Mouse (Mus musculus) C2C12 (cell line): ENCODE measurements at regions not wholly inside any gene's neighbourhood (a gene's known extent, or its start where the extent isn't known, plus 50 kb on each side); places are given as distances from the start of the nearest gene placed in this dataset.

Source experiments
- H3K27me3 ChIP-seq: one replicate; pipeline ENCODE4 v1.6.1; 2011; ENCODE audit not compliant: control insufficient read depth, insufficient read depth, insufficient read length
- H3K36me3 ChIP-seq: one replicate; pipeline ENCODE4 v1.6.1; 2011; ENCODE audit not compliant: control insufficient read depth, insufficient read depth
- H3K4me3 ChIP-seq: one replicate; pipeline ENCODE4 v1.5.1; 2011; ENCODE audit warnings: mild to moderate bottlenecking, control low read depth; ENCODE audit not compliant: poor library complexity, insufficient read depth, severe bottlenecking
- H3K79me2 ChIP-seq: one replicate; pipeline ENCODE4 v1.6.1; 2011; ENCODE audit not compliant: control insufficient read depth, insufficient read depth
- H3K79me3 ChIP-seq: one replicate; pipeline ENCODE4 v1.6.1; 2011; ENCODE audit warnings: low read depth, control low read depth
- H3ac ChIP-seq: one replicate; pipeline ENCODE3; 2011; ENCODE audit warnings: low read depth; ENCODE audit not compliant: control insufficient read depth, insufficient read length
- CEBPB ChIP-seq: IDR thresholded peaks from one replicate; pipeline ENCODE4 v1.6.1; 2011; ENCODE audit warnings: low read depth, mild to moderate bottlenecking, control low read depth, moderate library complexity
- CTCF ChIP-seq: IDR thresholded peaks from one replicate; pipeline ENCODE4 v1.5.1; 2011; ENCODE audit not compliant: control insufficient read depth, insufficient read depth, insufficient read length
- FOSL1 ChIP-seq: IDR thresholded peaks from one replicate; pipeline ENCODE4 v1.8.0; 2011; ENCODE audit warnings: mild to moderate bottlenecking, low read length; ENCODE audit not compliant: poor library complexity, insufficient read depth, severe bottlenecking
- MAX ChIP-seq: IDR thresholded peaks from one replicate; pipeline ENCODE4 v1.6.1; 2011; ENCODE audit warnings: mild to moderate bottlenecking, control low read depth
- MYOD1 ChIP-seq: IDR thresholded peaks from one replicate; pipeline ENCODE4 v1.6.1; 2011; ENCODE audit warnings: low read depth; ENCODE audit not compliant: control insufficient read depth, insufficient read length
- MYOG ChIP-seq: IDR thresholded peaks from one replicate; pipeline ENCODE4 v1.6.1; 2011; ENCODE audit not compliant: control insufficient read depth, insufficient read length; ENCODE audit errors: extremely low read depth
- USF1 ChIP-seq: IDR thresholded peaks from one replicate; pipeline ENCODE4 v1.6.1; 2011; ENCODE audit warnings: low read depth, mild to moderate bottlenecking, control low read depth, moderate library complexity

DNA sequence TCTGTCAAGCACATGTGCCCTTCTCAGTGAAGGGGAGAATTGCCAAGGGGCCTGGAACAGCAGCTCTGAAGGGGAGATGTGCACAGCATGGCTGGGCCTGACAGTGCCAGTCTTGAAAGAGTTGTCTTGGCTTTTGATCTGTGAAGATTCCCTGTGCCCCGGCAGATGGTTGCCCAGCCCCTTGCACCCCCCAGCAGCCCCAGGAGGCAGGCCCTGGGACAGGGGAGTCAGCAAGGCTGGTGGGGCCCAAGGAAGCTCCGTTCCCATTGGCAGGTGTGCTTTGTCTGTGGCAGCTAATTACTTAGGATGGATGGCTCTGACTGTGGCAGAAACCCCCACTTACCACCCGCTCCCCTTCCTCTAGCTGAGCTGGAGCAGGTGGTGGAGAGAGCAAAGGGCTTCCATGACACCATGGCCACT lies 58.6 kb downstream of the Tspan17 start:
- no peak overlapping the region for H3K4me3 ChIP-seq
- peaks cover 52% of the 10 kb centered on the region for H3K27me3 ChIP-seq
- H3K79me2 ChIP-seq = no peaks in the 10 kb centered on the region
- H3K36me3 ChIP-seq = no peaks in the 10 kb centered on the region
- H3K79me3 ChIP-seq = no peaks in the 10 kb centered on the region
- no peak overlapping the region for H3ac ChIP-seq
- TF ChIP-seq MYOD1 (no peak), CTCF (no peak), USF1 (no peak), MYOG (no peak), CEBPB (no peak), FOSL1 (no peak), MAX (no peak)

DNA sequence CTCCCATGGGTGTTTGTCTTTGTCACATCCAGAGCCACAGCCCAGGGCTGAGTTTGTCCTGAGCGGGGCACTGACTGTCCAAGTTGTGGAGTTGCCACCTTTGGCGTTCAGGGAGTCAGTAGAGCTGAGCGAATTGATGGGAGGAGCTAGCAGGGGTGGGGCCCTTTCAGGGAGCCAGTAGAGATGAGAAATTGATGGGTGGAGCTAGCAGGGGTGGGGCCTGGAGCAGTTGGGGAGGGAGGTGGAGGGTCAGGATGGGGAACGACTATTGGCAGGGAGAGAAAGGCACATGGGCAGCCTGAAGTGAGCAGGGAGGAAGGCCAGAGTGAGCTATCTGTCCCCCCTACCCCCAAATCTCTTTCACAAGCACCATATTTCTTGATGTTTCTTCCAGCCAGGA lies 62.0 kb downstream of the Tspan17 start:
- H3K79me2 ChIP-seq = no peaks in the 10 kb centered on the region
- TF ChIP-seq MAX = no peak
- no peak for TF ChIP-seq USF1
- TF ChIP-seq CEBPB = no peak
- TF ChIP-seq MYOD1 = no peak
- TF ChIP-seq MYOG = no peak
- no peak for TF ChIP-seq CTCF
- no peak for TF ChIP-seq FOSL1
- H3K4me3 ChIP-seq = no peak overlapping the region
- H3K27me3 ChIP-seq = peaks cover 65% of the 10 kb centered on the region
- no peaks in the 10 kb centered on the region for H3K79me3 ChIP-seq
- no peak overlapping the region for H3ac ChIP-seq
- H3K36me3 ChIP-seq = no peaks in the 10 kb centered on the region

DNA sequence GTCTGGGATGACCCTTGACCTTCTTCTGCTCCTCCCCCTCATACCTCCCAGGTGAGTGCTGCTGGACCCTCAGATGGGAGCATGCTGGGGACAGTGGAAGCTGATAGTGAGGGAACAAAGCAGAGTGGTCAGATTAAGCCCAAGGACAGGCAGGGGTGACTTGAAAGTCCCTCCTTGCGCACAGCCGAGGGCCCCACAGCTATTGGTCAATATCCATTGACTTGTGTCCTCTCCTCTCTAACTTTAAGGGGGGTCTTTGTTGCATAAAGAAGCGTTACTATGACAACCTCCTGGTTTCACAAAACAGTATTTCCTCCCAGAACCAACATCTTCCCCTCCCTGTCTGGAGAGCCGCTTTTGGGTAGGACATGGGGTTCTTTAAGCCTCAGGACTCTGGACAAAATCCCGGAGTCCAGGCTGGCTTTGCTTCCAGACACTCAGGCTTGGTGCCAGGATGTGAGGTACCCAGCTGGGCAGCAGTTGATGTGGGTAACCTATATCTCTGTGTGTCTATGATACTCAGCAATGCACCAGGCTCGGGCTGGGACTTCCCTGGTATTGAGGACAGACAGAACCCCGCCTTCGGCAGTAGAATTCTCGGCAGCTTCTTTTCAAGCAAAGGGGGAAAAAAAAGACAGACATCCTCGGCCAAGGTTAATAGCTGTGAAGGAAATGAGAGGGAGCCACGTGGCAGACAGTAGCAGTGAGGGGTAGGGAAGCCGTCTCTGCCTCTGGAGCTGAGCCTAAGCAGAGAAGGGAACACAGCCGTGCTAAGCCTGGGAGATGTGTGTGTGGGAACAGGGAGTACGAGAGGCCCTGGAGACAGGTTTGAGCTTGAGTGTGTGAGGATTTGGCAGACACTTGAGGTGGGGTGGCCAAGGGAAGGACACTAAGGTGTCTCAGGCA lies 66.4 kb downstream of the Tspan17 start:
- Histone ChIP-seq H3K36me3 (no peaks in the 10 kb centered on the region), H3ac (no peak overlapping the region), H3K79me2 (no peaks in the 10 kb centered on the region), H3K79me3 (no peaks in the 10 kb centered on the region), H3K4me3 (no peak overlapping the region), H3K27me3 (peaks cover 73% of the 10 kb centered on the region)
- no peak for TF ChIP-seq MYOD1
- no peak for TF ChIP-seq MYOG
- TF ChIP-seq USF1 = no peak
- TF ChIP-seq MAX = no peak
- no peak for TF ChIP-seq CTCF
- TF ChIP-seq CEBPB = no peak
- no peak for TF ChIP-seq FOSL1

DNA sequence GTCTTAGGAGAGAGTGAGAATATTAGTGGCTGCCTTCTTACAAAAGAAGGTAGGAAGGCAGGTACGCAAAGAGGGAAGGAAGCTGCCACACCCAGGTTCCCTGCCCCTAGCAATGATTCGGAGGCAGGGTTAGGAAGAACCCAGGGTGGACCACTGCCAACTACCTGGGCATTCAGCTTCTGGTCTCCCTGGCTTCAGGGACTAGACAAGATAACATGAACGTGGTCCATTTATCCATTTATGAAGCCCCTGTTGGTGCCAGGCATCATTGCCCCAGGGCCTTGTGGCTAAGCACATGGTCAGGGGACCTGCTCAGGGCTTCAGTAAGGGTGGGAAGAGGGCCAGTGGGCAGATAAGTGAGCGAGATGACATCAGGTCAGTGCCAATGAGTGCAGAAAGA lies 73.8 kb downstream of the Tspan17 start:
- Histone ChIP-seq H3K27me3 (peaks cover 64% of the 10 kb centered on the region), H3K79me2 (no peaks in the 10 kb centered on the region), H3K79me3 (no peaks in the 10 kb centered on the region), H3K36me3 (no peaks in the 10 kb centered on the region), H3ac (no peak overlapping the region), H3K4me3 (no peak overlapping the region)
- TF ChIP-seq MAX (no peak), MYOD1 (no peak), CEBPB (no peak), CTCF (no peak), MYOG (no peak), USF1 (no peak), FOSL1 (no peak)

DNA sequence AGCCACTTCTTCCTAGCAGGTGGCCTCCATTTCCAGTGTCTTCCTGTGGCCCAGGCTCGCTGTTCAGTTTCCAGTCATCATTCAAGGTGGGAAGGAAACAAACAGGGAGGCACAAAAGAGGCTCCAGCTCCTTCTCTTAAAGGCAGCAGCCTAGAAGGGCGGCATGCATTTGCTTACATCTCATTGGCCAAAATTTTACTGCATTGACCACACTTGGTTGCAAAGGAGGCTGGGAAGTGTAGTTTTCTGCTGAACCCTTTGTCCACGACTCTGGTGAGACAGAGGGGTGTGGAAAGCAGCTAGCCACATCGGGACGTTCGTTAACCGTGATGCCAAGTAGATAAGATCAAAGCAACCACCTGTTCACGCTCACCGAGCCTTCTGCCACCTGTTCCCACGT lies 74.9 kb downstream of the Tspan17 start:
- H3K36me3 ChIP-seq = no peaks in the 10 kb centered on the region
- no peaks in the 10 kb centered on the region for H3K79me3 ChIP-seq
- H3ac ChIP-seq = no peak overlapping the region
- H3K4me3 ChIP-seq = no peak overlapping the region
- peaks cover 60% of the 10 kb centered on the region for H3K27me3 ChIP-seq
- TF ChIP-seq USF1 = no peak
- no peak for TF ChIP-seq MYOD1
- TF ChIP-seq MYOG = no peak
- no peak for TF ChIP-seq CTCF
- no peak for TF ChIP-seq FOSL1
- TF ChIP-seq CEBPB = no peak
- TF ChIP-seq MAX = no peak
- no peaks in the 10 kb centered on the region for H3K79me2 ChIP-seq
